Mouse (Mus musculus) lung, adult 2 months (tissue): ENCODE data around the gene Pcdh11x.

Experiments used
- CTCF ChIP-seq: fragments of 200-500 bp; IDR thresholded peaks from 2 replicates; pipeline ENCODE4 v1.5.1; 2011; ENCODE audit warnings: mild to moderate bottlenecking, low read length, control low read depth; ENCODE audit not compliant: insufficient read depth
- POLR2A ChIP-seq: fragments of 200-500 bp; IDR thresholded peaks from 2 replicates; pipeline ENCODE4 v1.6.1; 2011; ENCODE audit warnings: low read depth, mild to moderate bottlenecking, control low read depth, low read length, borderline replicate concordance; ENCODE audit errors: extremely low read depth

GRCm38 (mm10) chrX:120735792-120736191 lies 445.7 kb downstream of the Pcdh11x start:
- TF ChIP-seq POLR2A (no peak), CTCF (no peak)
